Mouse (Mus musculus) cortical plate, adult 2 months (tissue): Measurements from ENCODE around the gene Lrp11. TPM values are rescaled to one million over a fixed set of nuclear protein-coding genes. Genes with fewer than 3 reads are reported as not detected.

Source experiments
- H3K27ac ChIP-seq: fragments of 200-500 bp; 2 replicates; pipeline ENCODE4 v1.5.1; 2012; ENCODE audit warnings: low read length, control low read depth, inconsistent platforms; ENCODE audit not compliant: insufficient read depth
- H3K4me1 ChIP-seq: fragments of 200-500 bp; 2 replicates; pipeline ENCODE4 v1.6.1; 2011; ENCODE audit warnings: low read length; ENCODE audit not compliant: control insufficient read depth, insufficient read depth
- H3K4me3 ChIP-seq: fragments of 200-500 bp; 2 replicates; pipeline ENCODE4 v1.5.1; 2011; ENCODE audit warnings: mild to moderate bottlenecking, low read length, control low read depth; ENCODE audit not compliant: insufficient read depth
- CTCF ChIP-seq: fragments of 200-500 bp; IDR thresholded peaks from 2 replicates; pipeline ENCODE4 v1.5.1; 2011; ENCODE audit warnings: mild to moderate bottlenecking, control low read depth, low read length; ENCODE audit not compliant: insufficient read depth; ENCODE audit errors: extremely low read depth
- POLR2A ChIP-seq: fragments of 200-500 bp; IDR thresholded peaks from 2 replicates; pipeline ENCODE4 v1.6.1; 2011; ENCODE audit warnings: mild to moderate bottlenecking, low read length, control low read depth; ENCODE audit not compliant: insufficient read depth; ENCODE audit errors: extremely low read depth
- polyA plus RNA-seq: library from polyadenylated mRNA; depleted of rRNA; stranded (reverse); fragments of >200 nt; gene quantifications from 2 replicates; pipeline ENCODE4 v1.2.3, GENCODE M21; 2012; rRNA removed

The Lrp11 gene
- polyA plus RNA-seq, 1 experiment = 132 TPM

GRCm38 (mm10) chr10:7649059-7649458 is 59.5 kb downstream of the Lrp11 start:
- Histone ChIP-seq H3K4me1 (peaks cover 3% of the 10 kb centered on the region; the same call in 1 of the 2 replicates), H3K4me3 (no peak overlapping the region), H3K27ac (no peak overlapping the region)
- TF ChIP-seq CTCF (no peak), POLR2A (no peak)

DNA sequence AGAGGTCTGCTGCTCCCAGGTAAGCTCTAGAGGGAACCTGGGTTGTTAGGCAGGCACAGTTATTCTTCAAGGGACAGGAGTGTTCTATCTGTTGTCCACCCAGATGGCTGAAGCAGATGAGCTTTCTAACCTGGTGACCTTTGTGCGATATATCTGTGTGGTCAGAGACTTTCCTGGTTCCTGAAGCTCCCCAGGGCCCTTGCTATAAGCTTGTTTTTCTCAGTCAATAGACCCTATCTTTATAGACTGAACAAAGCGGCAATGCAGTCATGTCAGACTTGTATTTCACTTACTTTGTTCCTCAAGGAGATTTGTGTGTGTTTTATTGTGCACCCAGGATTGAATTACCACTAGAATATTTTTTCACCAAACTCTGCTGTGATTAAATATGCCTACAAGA is 61.5 kb downstream of the Lrp11 start:
- Histone ChIP-seq H3K4me1 (peaks cover 6% of the 10 kb centered on the region), H3K4me3 (no peak overlapping the region), H3K27ac (no peak overlapping the region)
- no peak for TF ChIP-seq POLR2A
- no peak for TF ChIP-seq CTCF

DNA sequence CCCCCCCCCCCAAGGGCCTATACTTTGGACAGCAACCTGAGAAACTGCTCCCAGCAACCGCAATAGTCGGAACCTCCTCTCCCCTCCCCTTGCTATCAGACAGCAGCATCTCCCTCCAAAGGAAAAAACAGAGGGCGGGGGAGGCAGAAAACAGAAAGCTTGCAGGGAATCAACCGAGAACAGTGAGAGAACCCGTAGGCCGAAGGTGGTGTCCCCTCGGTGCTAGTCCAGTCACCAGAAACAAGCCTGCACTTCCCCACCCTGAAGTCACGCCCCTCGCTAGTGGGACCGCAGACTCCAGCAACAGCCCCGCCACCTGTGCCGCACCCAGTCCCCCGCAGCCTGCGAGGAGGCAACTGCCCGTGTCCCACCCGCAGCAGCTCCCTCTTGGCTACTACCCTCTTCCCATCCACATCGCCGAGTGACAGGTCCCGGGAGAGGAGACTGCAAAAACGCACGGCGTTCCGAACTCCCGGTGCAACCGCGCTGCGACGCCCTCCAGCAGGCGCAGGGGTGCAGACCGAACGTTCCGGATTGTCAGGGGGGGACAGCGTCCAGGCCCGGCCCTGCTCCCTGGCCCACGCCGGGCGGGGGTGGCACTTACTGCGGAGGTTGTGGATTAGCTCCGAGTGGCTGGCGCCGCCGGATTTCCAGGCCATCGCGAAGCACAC is 73.0 kb downstream of the Lrp11 start:
- peak overlapping the region; percentile 61; the same call in 1 of the 2 replicates for H3K27ac ChIP-seq
- H3K4me3 ChIP-seq = peak overlapping the region; percentile 69
- peaks cover 1% of the 10 kb centered on the region; the same call in 1 of the 2 replicates for H3K4me1 ChIP-seq
- TF ChIP-seq CTCF (no peak), POLR2A (no peak)

GRCm38 (mm10) chr10:7663159-7664026 is 73.8 kb downstream of the Lrp11 start:
- TF ChIP-seq CTCF = no peak
- peak; percentile 71 for TF ChIP-seq POLR2A
- peaks cover 1% of the 10 kb centered on the region; the same call in 1 of the 2 replicates for H3K4me1 ChIP-seq
- H3K27ac ChIP-seq = peak overlapping the region; percentile 93
- H3K4me3 ChIP-seq = peak overlapping the region; percentile 69

GRCm38 (mm10) chr10:7664027-7664526 is 74.5 kb downstream of the Lrp11 start:
- Histone ChIP-seq H3K4me3 (peak overlapping the region; percentile 69), H3K27ac (peak overlapping the region; percentile 93; the same call in 1 of the 2 replicates), H3K4me1 (peaks cover 1% of the 10 kb centered on the region; the same call in 1 of the 2 replicates)
- TF ChIP-seq CTCF (no peak), POLR2A (no peak)

- H3K4me3 ChIP-seq = no peak overlapping the region
- H3K4me1 ChIP-seq = peaks cover 1% of the 10 kb centered on the region; the same call in 1 of the 2 replicates
- H3K27ac ChIP-seq = no peak overlapping the region
- TF ChIP-seq CTCF (no peak), POLR2A (no peak)
Measured at GRCm38 (mm10) chr10:7664889-7665288, 75.3 kb downstream of the Lrp11 start.

DNA sequence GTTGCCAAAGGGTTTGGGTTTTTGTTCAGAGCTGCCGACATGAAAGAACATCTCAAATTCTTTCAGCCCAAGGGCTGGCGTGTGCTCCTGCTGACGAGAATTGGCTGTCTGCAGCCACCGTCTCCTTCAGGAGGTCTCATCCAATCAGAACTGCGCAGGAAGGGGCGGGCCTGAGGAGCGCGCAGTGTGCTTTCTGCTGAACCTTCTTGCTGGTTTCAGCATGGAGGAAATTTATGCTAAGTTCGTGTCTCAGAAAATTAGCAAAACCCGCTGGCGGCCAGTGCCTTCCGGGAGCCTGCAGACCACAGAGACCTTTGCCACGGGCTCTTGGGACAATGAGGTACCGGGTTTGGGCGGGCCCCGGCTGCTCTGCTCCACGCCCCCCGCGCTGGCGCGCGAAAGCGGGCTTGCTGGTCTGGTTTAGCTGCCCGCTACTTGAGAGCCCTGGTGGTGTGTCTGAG is 77.8 kb downstream of the Lrp11 start, which contains the start of gene Nup43:
Nup43 (plus strand) TSS at position 162 of the 461 bp plus-strand sequence.
- Histone ChIP-seq H3K4me3 (peak within 1 kb of the TSS; percentile 57), H3K27ac (no peak within 1 kb of the TSS), H3K4me1 (no peaks in the 10 kb centered on the region)
- peak; percentile 58; the same call in 1 of the 2 replicates for TF ChIP-seq POLR2A
- TF ChIP-seq CTCF = no peak

DNA sequence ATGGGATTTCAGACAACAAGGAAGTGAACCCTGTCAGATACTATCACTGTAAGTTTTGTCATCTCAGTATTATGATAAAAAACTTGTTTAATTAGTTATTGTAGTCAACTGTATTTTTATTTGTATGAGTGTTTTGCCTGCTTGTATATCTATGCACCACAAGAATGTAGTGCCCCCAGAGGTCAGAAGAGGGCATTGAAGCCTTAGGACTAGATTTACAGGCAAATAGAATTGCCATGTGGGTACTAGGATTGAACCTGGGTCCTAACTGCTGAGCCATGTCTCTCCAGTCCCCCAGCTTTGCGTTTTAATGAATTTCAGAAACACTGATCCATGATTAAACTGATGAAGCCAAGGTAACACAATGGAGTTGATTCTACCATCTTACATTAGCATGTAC is 84.1 kb downstream of the Lrp11 start:
- Histone ChIP-seq H3K4me1 (no peaks in the 10 kb centered on the region), H3K4me3 (no peak overlapping the region), H3K27ac (no peak overlapping the region)
- TF ChIP-seq POLR2A (no peak), CTCF (no peak)

Other genes with a start within 250 kb of the Lrp11 start
- 0.11 and 0.15 TPM in 2 replicates for gene Ulbp1, start 116.2 kb upstream of the Lrp11 start, polyA plus RNA-seq
- gene Nup43, start 77.7 kb downstream of the Lrp11 start, polyA plus RNA-seq = 4.9 and 7.6 TPM in 2 replicates
- gene Pcmt1, start 91.3 kb downstream of the Lrp11 start, polyA plus RNA-seq = 148 and 158 TPM in 2 replicates
- gene Lats1, start 91.4 kb downstream of the Lrp11 start, polyA plus RNA-seq = 16.1 and 17.1 TPM in 2 replicates
- 10.4 and 12.1 TPM in 2 replicates for gene Katna1, start 136.2 kb downstream of the Lrp11 start, polyA plus RNA-seq
- gene Ginm1, start 203.0 kb downstream of the Lrp11 start, polyA plus RNA-seq = 29.3 and 32.4 TPM in 2 replicates
- 20.0 and 21.8 TPM in 2 replicates for gene Ppil4, start 203.1 kb downstream of the Lrp11 start, polyA plus RNA-seq
- 0.02 and 0.08 TPM in 2 replicates for gene Zc3h12d, start 242.7 kb downstream of the Lrp11 start, polyA plus RNA-seq